Mouse (Mus musculus): Measurements from ENCODE around the gene Sptan1.

DNA sequence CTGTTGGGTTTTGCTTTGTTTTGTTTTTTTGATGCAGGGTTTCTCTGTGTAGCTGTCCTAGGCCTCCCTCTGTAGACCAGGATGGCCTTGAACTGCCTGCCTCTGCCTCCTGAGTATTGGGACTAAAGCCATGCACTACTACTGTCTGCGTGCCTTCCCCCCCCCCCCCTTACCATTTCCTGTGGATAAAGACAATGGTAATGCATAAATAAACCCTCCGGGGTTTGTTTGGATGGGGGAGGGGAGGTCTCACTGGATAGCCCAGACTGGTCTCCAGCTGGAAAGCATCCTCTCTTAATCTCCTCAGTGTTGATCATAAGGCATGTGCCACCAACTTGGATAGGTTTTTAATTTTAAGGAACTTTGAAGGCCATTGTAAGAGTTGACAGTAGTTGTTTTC lies 8.2 kb downstream of the Sptan1 start:
- no peak for TF ChIP-seq CTCF (IDR thresholded peaks at IDR 0.05)
- TF ChIP-seq EP300 (IDR thresholded peaks at IDR 0.05) = peak; percentile 66

All from lung, postnatal 0 days (tissue).